Mouse (Mus musculus) retina, embryonic 14.5 days (tissue): ENCODE measurements around the gene Cfh.
A peak's percentile ranks its signal among the peaks of the same experiment; 100 is the strongest.
"Not testable (repeated sequence)": the region's sequence is repeated elsewhere in the genome, so short reads cannot be mapped to it uniquely, and the experiment has no call there.

Experiments used
- DNase-seq: peaks from one replicate; pipeline ENCODE4 v3.0.0-alpha.2; 2015; ENCODE audit warnings: low spot score

The Cfh gene

DNA sequence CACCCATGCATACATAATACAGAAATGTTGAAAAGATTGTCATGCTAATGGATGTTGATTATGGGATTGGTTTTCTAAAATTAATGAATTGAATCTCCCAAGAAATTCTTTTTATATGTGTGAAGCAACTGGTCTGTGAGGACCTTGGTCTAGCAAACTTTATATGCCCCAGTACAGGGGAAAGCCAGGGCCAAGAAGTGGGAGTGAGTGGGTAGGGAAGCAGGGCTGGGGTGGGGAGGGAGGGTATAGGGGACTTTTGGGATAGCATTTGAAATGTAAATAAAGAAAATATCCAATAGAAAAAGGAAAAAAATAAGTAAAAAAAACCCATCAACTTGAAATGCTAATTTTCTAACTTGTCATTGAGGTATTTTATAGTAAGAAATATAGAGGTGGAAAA lies at the start of gene Cfh:
Gene Cfh (minus strand): TSS at position 101 of the 400 bp plus-strand sequence.
- DNase-seq: not testable (repeated sequence)

DNA sequence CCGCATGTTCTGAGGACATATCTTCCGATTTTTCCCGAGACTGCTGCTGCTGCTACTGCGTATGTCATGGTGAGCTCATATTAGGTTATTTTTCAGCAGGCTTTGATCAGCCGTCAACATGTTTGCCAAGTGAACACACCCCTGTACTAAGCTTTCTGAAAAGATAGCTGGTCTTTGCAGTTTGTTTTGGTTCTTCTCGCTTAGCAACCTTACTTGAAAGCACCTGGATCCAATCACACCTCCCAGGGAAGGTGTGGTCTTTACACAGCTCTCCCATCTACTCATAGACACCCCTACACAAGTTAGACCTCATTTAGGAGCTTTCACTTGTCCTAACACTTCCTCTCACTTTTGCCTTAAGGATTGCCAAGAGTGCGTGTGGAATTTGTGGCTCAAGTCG lies 43.1 kb upstream of the Cfh start:
- DNase-seq: no peak

- no peak for DNase-seq
Measured at GRCm38 (mm10) chr1:140225221-140225620, 41.7 kb upstream of the Cfh start.

DNA sequence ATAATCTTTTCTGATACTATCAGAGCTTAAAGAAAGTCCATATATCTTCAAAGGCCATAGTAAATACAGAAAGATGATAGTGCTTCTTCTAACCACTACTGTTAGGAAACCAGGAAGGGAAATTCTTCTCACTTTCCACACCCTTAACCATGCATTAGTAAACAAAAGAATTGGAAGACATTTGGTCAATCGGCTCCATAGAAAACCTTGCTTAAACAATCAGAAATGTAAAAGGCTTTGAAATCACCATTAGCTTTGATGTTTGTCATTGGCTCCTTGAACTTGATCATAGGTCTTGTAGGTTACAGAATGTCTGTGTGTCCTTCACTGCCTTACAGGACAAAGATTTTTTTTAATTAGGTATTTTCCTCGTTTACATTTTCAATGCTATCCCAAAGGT lies 21.8 kb upstream of the Cfh start:
- DNase-seq: no peak

DNA sequence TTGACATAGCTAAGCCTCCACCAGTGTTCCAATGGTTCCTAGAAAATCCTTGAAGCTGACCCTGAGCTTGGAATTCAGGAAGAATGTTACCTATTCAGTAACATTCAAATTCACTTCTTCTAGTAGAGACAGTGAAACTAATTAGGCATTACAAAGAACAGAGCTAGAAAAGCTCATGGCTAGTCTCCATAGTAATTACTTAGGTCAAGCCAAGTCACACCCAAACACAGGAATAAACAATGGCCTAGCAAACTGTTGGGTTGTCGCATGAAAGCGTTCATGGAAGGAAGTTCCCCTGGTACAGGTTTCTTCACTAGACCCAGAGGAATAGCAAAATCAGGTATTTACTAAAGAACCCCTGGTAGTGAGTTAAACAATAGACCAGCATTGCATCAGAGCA lies 4.9 kb upstream of the Cfh start:
- not testable (repeated sequence) for DNase-seq

- no peak for DNase-seq
Measured at GRCm38 (mm10) chr1:140183208-140183607, 356 bp downstream of the Cfh start.

DNA sequence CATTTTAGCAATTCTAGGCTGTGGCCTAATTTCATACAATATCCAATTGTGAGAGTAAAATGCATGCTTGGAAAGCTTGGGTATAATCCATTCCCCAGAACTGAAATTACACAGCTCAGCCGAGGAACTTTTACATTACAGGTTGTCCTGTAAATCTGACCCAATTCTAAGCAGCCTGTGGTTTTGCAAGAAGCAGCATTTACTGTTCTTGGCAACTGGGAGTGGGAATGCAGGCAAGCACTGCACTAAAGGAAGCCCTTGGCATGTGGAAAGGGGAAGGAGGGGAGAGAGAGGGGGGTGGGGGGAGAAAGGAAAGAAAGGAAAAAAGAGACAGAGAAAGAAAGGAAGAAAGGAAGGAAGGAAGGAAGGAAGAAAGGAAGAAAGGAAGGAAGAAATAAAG lies 3.4 kb downstream of the Cfh start:
- DNase-seq: no peak

DNA sequence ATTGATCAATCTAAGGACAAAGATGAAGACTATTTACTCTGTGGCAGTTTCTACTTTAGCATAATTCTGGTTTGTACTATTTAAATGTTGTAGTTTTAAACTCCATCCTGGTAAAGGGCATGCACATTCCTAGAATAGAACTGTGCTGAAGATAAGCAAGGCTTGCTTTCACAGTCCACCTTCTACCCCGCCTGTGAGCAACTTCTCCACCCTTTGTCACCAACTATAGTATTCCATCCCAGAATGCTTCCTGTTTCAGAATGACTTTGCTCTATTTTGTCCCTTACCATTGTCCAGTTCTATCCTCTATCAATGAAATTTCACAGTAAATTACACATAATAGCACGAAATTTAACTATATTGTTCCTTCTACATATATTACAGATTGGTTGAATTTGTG lies 8.1 kb downstream of the Cfh start:
- DNase-seq: no peak

GRCm38 (mm10) chr1:140171581-140172154 lies 11.9 kb downstream of the Cfh start:
- DNase-seq: peak; percentile 73

GRCm38 (mm10) chr1:140158970-140159369 lies 24.6 kb downstream of the Cfh start:
- DNase-seq: no peak

GRCm38 (mm10) chr1:140069471-140069870 lies 114.1 kb downstream of the Cfh start:
- no peak for DNase-seq
